Mouse (Mus musculus) granulocyte monocyte progenitor cell, adult 5-6 weeks (primary cell): ENCODE measurements at regions not wholly inside any gene's neighbourhood (a gene's known extent, or its start where the extent isn't known, plus 50 kb on each side); places are given as distances from the start of the nearest gene placed in this dataset.
A peak's percentile ranks its signal among the peaks of the same experiment; 100 is the strongest.

Source experiments
- ATAC-seq: replicated peaks from 2 replicates; pipeline ENCODE4 v1.8.0; 2016; ENCODE audit warnings: mild to moderate bottlenecking, moderate TSS enrichment, inconsistent platforms; ENCODE audit not compliant: poor library complexity, severe bottlenecking

DNA sequence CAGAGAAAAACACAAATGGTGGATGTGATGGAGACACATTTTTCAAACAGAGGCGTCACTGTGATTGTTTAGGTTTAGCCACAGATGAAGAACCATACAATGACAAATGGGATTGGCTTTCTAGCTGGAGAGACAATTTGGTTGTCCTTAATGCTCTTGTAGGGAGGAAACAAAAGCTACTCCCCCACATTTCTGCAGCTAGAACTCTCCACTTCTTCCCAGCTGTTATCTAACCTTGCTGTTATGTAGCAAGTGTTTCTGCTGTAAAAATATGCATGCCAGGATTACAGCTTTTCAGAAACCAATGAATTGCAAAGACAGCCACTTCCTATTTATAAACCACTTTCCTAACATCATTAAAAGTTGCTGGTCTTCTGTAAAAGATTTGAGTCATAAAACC lies 309.2 kb upstream of the Etaa1 start:
- ATAC-seq, result no peak

DNA sequence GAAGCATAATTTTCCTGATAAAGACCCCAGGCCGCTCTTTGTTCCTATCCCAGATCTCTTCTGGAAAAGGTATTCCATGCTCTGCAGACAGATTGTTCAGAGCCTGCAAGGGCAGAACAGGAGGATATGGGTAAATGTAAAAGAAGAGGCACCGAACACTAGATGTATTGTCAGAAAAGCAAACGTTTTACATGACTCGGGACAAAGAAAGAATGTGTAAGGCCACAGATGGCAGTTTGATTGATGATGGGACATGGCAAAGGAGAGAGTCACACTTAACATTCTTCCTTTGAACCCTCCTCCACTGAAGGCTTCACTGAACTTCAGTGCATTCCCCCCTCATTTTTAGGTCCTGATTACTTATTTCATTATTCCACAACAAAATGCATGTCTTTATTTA lies 295.6 kb upstream of the Etaa1 start:
- no peak for ATAC-seq

DNA sequence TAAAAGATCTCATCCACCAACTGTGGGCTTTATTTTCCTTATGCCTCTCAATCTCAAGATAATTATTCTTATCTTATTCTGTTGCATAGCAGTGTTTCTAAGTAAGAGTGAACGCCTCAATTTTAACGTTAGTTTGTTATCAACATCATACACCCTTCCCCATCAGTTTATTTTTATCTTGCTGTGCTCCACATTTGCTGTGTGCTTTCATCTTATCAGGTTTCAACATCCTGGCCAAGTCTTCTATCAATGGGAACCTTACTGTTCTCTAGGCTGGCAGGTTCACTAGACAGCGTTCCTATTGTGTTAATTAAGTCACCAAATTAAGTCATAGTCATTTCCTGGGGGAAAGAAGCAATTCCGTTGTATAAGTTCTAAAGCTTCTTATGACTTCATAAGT lies 263.1 kb upstream of the Etaa1 start:
- no peak for ATAC-seq

DNA sequence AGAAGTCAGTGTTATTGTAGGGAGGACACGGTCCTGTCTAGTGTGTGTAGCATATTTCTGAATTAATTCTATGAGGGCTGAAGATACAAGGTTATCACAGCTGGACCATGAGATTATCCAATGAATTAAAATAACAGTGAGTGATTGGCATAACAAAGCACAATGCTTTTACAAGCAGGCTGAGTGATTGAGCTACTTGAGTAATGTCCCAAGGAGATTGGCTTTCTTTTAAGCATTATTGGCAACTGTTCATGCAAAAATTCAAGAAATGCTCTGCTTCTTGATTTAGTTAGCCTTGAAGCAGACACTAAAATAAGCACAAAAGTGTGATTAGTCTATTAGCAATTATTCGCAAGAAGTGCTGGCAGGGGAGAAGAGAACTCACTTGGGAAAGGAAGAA lies 219.4 kb upstream of the Etaa1 start:
- ATAC-seq, result no peak

DNA sequence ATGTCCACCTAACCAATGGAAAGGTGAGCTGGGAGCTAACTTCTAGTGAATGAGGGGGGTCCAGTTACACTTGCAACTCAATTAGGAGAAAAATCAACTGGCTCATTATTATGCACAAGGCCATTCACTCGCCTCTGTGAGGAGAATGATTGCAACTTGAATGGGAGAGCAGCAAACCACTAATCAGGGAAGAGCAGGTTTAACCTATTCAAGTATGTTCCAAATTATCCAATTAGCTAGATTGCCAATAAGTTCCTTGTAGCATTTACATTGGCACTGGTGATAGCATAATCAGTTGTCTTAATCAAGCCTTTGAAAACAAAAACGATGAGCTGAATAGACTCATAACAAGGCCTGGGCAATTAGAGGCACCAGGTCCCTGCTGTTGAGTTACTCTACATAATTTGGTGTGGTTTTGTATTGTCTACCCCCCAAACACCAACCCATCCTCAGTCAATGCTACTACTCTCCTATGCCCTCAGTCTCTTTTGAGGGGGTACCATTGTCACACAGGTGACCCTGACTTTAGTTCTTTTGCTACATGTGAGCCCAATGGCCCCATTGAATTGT lies 217.6 kb upstream of the Etaa1 start:
- no peak for ATAC-seq

DNA sequence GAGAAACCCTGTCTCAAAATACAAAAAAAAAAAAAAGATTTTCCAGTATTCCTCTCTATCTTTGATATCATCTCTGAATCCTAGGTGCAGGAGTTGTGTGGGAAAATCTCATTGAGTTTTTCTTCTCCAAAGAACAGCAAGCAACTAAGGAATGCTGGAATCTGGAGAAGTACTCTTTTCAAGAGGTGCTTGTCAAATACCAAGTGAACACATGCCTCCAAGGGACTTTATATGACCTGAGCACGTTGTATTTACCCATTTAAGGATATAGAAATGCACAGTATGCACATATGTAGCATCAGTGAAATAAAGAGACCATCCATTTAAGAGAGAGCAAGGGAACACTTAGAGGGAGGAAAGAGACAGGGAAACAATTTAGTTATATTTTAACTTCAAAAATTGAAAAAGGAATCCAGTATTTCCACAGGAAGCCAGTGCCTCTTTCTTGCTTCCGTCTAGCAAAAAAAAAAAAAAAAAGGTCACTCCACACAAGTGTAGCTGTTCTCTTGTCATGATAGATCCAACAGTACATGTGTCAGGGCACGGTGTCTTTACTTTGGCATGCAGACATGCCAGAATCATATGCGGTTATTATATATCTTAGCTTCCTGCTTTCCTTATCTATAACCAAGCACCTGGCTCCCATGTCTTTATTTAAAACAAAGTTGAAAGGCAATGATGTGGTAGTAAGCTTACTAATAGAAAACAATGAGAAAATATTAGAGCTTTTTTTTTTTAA lies 212.1 kb upstream of the Etaa1 start:
- ATAC-seq, result no peak

DNA sequence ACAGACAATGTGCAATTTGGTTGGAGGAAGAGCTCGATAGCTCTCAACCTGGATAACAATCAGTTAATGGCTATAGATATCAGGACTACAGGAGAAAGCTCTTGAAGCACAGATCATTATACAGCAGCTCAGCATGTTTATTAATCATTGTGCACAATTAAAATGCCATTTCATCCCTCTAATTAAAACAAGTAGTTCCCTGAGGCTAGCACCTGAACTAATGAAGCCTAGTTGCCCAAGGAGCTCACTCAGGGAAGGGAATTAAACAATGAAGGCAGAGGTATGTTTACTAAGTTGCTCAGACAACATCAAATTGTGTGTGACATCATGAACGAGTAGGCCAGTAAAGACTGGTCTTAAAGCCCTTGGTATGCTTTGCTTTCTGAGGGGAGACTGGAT lies 210.3 kb upstream of the Etaa1 start:
- ATAC-seq, result no peak

DNA sequence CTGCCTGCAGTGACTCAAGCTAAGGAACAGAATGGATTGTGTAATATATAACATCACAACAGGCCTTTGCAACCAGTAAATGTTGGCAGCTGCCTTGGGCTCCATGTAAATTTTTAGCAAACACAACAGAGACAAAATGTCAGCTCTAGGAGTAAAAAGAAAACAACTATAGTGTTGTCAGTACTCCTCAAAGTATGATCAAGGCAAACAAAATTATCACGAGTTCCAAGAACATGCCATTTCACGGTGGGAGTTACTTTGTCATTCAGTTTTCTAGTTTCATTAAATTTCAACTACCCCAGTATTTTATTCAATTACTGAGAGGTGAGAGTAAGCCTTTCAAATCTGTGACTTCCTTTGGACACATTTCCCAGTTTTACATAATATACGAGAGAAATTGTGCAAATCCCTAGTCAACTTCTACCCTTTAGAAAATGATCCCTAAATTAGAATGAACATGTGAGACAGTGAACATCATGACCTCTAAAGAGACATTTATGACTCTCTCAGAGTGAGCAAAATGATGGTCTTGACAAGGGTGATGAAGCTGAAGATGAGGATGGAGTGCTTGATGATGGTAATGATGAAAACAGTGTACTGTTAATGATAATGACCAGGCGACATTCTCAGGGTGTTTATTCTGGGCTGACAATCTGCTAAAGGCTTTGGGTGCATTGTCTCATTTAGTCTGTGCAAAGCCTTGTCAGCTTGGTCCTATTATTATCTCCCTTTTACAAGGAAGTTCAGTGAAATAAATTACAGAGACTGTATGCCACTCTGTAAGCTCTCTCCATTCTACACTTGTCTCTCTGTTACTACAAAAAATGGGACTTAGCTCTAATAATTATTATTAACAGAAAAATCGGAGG lies 209.7 kb upstream of the Etaa1 start:
- ATAC-seq, result no peak

DNA sequence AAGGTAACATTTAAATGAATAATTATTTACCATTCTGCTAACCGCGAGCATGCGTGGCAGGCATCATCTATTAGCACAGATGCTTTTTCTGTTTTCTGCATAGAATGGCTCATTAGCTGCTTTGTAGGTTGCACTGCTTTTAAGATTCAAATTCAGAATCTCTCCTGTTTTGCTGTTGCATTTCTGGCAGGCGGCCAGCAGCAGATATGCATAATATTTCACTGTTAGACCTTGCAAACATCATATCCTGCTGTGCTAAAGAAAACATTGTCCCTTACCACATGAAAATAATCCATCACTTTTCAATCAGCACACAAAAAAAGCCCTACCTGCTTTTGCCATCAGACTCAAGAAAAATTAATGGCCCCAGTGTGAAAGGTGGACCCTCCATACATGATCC lies 202.8 kb upstream of the Etaa1 start:
- ATAC-seq, result no peak

DNA sequence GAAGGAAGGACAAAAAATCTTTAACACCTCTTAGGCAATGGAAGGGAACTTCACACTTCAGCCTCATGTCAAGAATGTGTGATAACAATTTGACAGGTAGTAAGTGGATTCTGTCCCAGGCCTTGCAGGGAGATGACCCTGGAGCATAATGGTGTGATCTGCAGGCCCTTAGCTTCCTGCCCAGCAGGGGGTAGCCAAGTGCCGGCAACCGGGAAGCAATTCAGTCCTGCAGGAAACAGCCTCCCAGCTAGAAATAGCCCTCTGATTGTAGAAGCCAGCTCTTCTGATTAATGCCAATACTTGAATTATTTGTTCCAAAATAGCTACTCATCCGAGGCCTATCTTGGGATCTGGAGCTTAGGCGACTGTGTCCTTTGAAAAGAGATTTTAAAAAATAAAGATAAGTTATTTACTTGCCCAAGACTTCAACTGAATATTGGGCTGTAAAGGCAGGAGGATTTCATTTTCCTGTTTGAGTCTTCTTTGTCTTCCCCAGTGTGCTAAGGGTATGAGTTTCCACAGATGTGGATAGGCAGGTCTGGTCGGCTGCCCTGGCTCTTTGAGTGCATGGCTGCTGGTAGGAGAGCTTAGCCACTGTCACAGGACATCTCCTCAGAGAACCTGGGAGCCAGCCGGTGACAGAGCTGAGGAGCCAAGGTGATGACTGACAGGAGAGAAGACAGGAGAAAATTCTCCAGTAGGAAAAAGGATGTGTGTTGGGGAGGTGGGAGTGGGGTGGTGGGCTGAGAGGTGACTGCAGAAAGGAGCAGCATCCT lies 198.3 kb upstream of the Etaa1 start:
- peak; percentile 67 for ATAC-seq

DNA sequence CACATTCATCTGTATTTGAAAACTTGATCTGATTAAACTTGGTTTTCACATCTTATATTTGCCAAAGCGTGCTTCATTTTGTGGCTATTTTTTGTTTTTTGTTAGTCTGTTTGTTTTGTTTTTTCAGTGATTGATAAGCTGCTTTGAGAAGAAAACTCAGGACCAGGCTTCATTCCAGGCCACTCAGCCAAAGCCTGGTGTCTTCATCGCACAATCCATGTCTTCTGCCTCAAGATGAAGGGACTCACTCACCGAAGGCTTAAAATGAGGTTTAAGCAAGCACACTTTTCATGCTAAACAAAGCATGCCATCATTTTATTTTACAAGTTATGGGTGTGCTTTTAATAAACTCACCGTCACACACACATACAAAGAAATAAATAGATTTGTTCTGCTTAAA lies 197.7 kb upstream of the Etaa1 start:
- no peak for ATAC-seq

DNA sequence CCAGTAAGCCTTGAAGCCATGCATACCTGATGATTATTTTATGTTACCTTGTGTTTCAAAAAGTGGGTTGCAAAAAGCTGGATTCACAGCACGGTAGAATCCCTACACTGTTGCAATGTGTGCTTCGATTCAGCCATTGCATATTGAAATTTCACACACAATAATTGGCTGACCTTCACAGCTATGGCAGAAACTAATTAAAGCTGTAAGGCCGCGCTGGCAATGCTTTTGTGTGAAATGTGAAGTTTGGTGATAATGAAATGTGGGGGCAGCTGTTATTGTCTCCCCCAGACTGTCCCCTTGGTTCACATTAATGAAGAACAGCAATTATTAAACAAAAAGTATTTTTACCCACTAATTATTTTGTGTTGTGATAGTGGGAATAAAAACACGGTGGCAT lies 173.8 kb upstream of the Etaa1 start:
- ATAC-seq, result no peak

DNA sequence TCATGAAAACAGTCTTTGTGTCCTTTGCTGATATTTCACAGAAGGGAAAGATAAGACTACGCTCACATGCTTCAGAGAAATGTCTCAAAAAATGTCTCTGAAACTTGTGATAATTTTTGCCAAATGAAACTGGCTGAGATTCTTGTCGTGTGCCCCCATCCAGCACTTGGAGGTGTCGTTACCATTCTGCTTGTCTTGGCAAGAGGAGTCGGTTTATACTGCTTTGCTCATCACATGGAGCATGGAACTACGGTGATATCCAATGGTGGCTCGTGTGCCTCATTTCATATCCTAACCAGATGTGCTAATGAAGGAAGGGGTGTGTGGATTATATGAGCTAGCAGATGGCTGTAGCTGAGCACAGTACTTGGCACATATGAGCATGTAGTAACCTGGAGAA lies 169.4 kb upstream of the Etaa1 start:
- ATAC-seq, result no peak

DNA sequence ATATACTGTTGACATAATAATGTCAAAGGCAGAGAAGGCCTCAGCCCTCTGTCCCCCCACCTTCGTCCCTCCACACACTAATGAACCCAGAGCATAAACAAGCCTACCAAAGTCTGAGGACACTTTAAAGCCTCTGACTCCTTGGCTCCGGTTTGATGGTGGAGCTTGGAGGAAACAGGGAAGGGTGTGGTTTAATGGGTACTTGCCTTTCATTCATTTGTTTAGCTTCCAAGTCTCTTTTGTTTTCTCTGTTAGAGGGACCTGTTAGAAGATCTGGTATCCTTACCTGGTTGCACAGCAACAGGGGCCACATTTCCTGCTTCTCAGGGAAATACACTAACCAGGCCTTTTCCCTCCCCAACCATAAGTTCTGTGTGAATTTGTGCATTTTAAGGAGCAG lies 168.9 kb upstream of the Etaa1 start:
- ATAC-seq, result no peak

DNA sequence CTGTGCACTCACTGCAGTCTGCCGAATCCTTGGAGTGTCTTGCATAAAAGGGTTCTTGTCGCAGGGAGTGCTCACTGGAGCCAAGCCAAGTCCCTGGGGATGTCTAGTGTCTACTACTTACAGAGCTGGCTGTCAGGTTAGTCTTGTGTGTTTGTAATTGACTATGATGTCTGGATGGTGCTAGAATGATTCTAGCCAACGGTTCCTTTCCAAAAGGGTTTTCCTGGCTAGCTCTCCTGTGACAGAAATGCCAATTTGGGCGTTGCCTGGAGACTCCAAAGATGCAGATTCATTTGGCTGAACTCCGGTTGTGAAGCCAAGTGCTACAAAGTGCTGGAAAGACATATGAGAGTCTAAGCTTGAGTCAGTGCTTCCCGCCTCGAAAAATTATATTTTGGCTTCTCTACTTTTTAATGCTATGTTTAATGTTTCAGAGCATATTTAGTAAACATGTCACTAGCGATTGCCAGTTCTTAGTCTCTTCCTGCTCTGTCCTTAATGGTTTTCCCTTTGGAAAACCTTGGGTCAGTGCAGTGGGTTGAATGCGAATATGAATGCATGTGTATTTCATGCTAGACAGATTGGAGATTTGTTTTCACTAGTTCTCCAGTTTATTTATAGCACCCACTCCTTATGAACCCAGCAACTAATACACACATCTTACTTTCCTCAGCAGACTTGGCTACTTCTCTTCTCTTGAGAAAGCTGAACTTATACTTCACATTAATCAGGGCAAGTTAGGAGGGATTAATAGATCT lies 162.2 kb upstream of the Etaa1 start:
- no peak for ATAC-seq

DNA sequence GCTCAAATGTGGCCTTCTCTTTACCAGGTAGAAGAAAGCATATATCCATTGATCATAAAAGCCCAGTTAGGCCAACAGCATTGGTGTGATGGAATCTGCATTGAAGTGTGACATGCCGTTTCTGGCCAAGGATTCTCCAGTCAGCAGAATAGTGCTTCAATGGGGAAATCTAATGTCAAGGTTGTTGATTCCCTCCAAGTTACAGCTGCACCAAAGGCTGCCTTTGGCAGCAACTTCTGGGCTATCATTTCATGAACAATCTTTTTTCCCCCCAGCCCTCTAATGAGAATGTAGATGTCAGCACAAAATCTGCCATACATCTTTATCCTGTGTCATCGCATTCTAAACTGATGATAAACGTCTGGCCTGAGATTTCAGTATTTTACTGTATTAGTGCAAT lies 149.2 kb upstream of the Etaa1 start:
- no peak for ATAC-seq

DNA sequence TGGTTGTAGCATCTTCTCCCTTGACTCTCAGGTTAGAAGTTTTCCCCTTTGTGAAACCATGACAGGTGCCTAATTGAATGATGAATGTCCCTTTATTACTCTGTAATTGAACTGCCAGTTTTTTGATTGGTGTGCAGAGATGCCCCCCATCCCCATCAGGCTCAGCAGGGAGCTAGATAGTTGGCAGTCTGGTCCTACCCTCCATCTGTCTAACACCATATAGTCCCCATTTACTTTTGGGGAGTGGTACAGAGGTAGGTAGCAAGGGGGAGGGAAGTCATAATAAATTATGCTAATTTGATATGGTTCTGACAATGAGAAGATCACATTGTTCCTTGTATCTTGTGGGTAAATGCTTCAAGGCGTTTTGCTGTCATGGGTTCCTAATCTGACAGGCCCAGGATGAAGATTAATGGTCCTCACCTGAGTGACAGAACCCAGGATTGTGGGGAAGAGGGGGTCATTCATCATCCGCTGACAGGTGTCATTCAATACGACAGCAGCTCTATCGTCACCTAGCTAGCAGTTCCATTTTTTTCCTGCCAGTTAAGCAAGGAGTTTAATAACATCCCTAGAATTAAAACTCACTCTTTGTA lies 122.3 kb upstream of the Etaa1 start:
- no peak for ATAC-seq

DNA sequence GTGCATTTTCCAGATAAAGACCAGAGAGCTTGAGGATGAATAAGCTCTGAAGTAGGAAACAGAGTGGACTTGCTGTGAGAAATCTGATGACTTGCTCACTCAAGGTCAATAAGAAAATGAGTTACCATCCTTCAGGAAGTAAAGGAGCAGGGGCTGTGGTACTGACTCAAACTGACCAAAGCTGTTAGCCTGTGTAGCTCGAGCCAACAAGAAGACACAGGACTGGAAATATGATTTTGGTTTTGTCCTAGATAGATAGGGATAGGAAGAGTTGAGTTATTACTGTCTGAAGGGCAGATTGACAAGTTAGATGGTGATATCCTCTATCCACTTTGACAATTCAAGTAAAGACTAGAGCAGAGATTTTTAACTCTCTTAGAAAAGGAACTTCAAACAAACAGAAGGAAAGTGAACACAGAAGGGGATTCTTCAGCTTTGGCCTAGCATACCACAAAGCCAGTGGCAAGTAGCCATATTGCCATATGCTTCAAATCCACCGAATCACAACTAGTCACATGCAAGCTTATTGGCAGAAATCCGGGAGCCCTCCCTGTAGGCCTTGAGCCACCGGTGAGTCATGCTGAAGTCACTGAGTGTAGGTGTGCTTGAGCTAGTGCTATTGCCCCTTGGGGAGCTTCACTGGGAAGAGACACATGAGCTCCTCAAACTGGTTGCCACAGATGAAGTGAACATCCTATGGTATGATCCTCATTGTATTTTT lies 117.1 kb upstream of the Etaa1 start:
- no peak for ATAC-seq

DNA sequence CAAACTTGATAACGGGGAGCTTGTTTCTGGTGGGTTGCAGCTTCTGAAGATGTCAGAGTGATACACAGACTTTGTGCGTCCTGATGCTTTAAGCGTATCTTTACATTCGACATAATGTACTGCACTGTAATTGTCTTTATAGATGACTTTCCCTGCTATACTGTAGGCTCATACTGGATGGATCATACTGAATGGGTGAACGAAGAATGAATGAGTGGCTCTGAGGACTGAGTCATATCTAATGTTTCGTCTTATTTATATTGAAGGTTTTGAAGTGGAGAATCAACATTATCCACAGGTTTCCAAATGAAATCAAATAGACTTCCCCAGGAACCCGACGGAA lies 116.3 kb upstream of the Etaa1 start:
- ATAC-seq, result no peak
